Mouse (Mus musculus) brain, embryonic 14.5 days (tissue): ENCODE measurements at regions not wholly inside any gene's neighbourhood (a gene's known extent, or its start where the extent isn't known, plus 50 kb on each side); places are given as distances from the start of the nearest gene placed in this dataset.

ENCODE experiments used
- CTCF ChIP-seq: fragments of 200-500 bp; IDR thresholded peaks from 2 replicates; pipeline ENCODE4 v1.5.1; 2012; ENCODE audit warnings: inconsistent platforms, mild to moderate bottlenecking, moderate library complexity, borderline replicate concordance; ENCODE audit not compliant: insufficient read depth, insufficient read length; ENCODE audit errors: extremely low read depth
- POLR2A ChIP-seq: fragments of 200-500 bp; IDR thresholded peaks from 2 replicates; pipeline ENCODE4 v1.6.1; 2012; ENCODE audit warnings: mild to moderate bottlenecking, inconsistent platforms, borderline replicate concordance; ENCODE audit not compliant: poor library complexity, insufficient read depth, insufficient read length, severe bottlenecking; ENCODE audit errors: extremely low read depth

DNA sequence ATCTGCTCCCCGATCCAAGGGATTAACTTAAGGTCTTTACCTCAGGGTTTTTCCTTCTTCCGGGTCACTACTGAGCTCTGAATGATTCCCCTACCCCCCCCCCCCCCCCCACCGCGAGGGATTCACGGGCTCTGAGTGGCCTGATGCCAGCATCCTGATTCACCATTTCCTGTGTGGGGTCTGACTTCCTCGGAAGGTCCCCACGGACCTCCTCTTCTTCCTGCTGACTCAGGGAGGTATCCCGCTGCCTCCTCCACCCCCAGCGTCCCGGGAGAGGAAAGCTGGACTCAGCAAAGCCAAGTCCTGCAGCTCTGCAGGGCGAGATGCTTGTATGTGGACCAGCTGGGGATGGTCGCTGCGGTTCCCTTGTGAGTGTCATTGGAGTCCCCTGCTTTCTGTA, 110.5 kb upstream of the Zfp217 start:
- TF ChIP-seq POLR2A = no peak
- TF ChIP-seq CTCF = no peak
